Mouse (Mus musculus) C2C12 (cell line): ENCODE measurements around the gene Gm10306. TPM values are rescaled to one million over a fixed set of nuclear protein-coding genes. Genes with fewer than 3 reads are reported as not detected.

Experiments used
- H3K27me3 ChIP-seq: one replicate; pipeline ENCODE4 v1.6.1; 2011; ENCODE audit not compliant: control insufficient read depth, insufficient read depth, insufficient read length
- H3K36me3 ChIP-seq: one replicate; pipeline ENCODE4 v1.6.1; 2011; ENCODE audit not compliant: control insufficient read depth, insufficient read depth
- H3K4me3 ChIP-seq: one replicate; pipeline ENCODE4 v1.5.1; 2011; ENCODE audit warnings: mild to moderate bottlenecking, control low read depth; ENCODE audit not compliant: poor library complexity, insufficient read depth, severe bottlenecking
- H3K79me2 ChIP-seq: one replicate; pipeline ENCODE4 v1.6.1; 2011; ENCODE audit not compliant: control insufficient read depth, insufficient read depth
- H3K79me3 ChIP-seq: one replicate; pipeline ENCODE4 v1.6.1; 2011; ENCODE audit warnings: low read depth, control low read depth
- H3ac ChIP-seq: one replicate; pipeline ENCODE3; 2011; ENCODE audit warnings: low read depth; ENCODE audit not compliant: control insufficient read depth, insufficient read length
- CEBPB ChIP-seq: IDR thresholded peaks from one replicate; pipeline ENCODE4 v1.6.1; 2011; ENCODE audit warnings: low read depth, mild to moderate bottlenecking, control low read depth, moderate library complexity
- CTCF ChIP-seq: IDR thresholded peaks from one replicate; pipeline ENCODE4 v1.5.1; 2011; ENCODE audit not compliant: control insufficient read depth, insufficient read depth, insufficient read length
- FOSL1 ChIP-seq: IDR thresholded peaks from one replicate; pipeline ENCODE4 v1.8.0; 2011; ENCODE audit warnings: mild to moderate bottlenecking, low read length; ENCODE audit not compliant: poor library complexity, insufficient read depth, severe bottlenecking
- MAX ChIP-seq: IDR thresholded peaks from one replicate; pipeline ENCODE4 v1.6.1; 2011; ENCODE audit warnings: mild to moderate bottlenecking, control low read depth
- MYOD1 ChIP-seq: IDR thresholded peaks from one replicate; pipeline ENCODE4 v1.6.1; 2011; ENCODE audit warnings: low read depth; ENCODE audit not compliant: control insufficient read depth, insufficient read length
- MYOG ChIP-seq: IDR thresholded peaks from one replicate; pipeline ENCODE4 v1.6.1; 2011; ENCODE audit not compliant: control insufficient read depth, insufficient read length; ENCODE audit errors: extremely low read depth
- USF1 ChIP-seq: IDR thresholded peaks from one replicate; pipeline ENCODE4 v1.6.1; 2011; ENCODE audit warnings: low read depth, mild to moderate bottlenecking, control low read depth, moderate library complexity
- long read RNA-seq, 2 experiments: library from polyadenylated mRNA; unstranded; transcript quantifications; one replicate each; pipeline ENCODE4 v2.0.0; 2019 to 2020
- polyA plus RNA-seq: library from polyadenylated mRNA; unstranded; fragments of >200 nt; fragmentation: generic; extraction: Trizol; gene quantifications from one replicate; pipeline ENCODE4 v1.2.1, GENCODE M21; 2012; ENCODE audit warnings: missing spikeins

Gene Gm10306
- not detected for polyA plus RNA-seq
- long read RNA-seq, experiment 1 = 0 reads
- long read RNA-seq, experiment 2 = 0 reads

GRCm38 (mm10) chr4:94556265-94557054 is at the start of gene Gm10306, which contains the start of gene Caap1:
Gene Gm10306 (plus strand): TSS chr4:94556546.
Gene Caap1 (minus strand): TSS chr4:94556796.
- Histone ChIP-seq H3K4me3 (peak within 1 kb of the TSS; percentile 92), H3K27me3 (no peaks in the 10 kb centered on the region), H3K36me3 (no peaks in the 10 kb centered on the region), H3K79me2 (peaks cover 45% of the 10 kb centered on the region), H3K79me3 (peaks cover 20% of the 10 kb centered on the region), H3ac (peak within 1 kb of the TSS; percentile 65)
- TF ChIP-seq MYOD1 (no peak), FOSL1 (no peak), MYOG (no peak), MAX (peak; percentile 56), CEBPB (no peak), USF1 (no peak)

- no peak overlapping the region for H3ac ChIP-seq
- H3K79me3 ChIP-seq = no peaks in the 10 kb centered on the region
- TF ChIP-seq CEBPB = no peak
- TF ChIP-seq MYOG = no peak
- no peak for TF ChIP-seq USF1
- TF ChIP-seq MAX = no peak
- no peak for TF ChIP-seq MYOD1
- TF ChIP-seq FOSL1 = no peak
- no peak for TF ChIP-seq CTCF
- no peaks in the 10 kb centered on the region for H3K79me2 ChIP-seq
- no peaks in the 10 kb centered on the region for H3K27me3 ChIP-seq
- no peak overlapping the region for H3K4me3 ChIP-seq
- peaks cover 10% of the 10 kb centered on the region for H3K36me3 ChIP-seq
Measured at GRCm38 (mm10) chr4:94515366-94515765, 41.0 kb upstream of the Gm10306 start.

- no peak overlapping the region for H3K4me3 ChIP-seq
- H3K27me3 ChIP-seq = no peaks in the 10 kb centered on the region
- no peaks in the 10 kb centered on the region for H3K79me3 ChIP-seq
- no peak overlapping the region for H3ac ChIP-seq
- no peaks in the 10 kb centered on the region for H3K79me2 ChIP-seq
- H3K36me3 ChIP-seq = peaks cover 3% of the 10 kb centered on the region
- TF ChIP-seq CTCF (peak; percentile 15), CEBPB (no peak)
Measured at GRCm38 (mm10) chr4:94517631-94518030, 38.7 kb upstream of the Gm10306 start.

GRCm38 (mm10) chr4:94523321-94523720 is 33.0 kb upstream of the Gm10306 start:
- TF ChIP-seq FOSL1 (no peak), CTCF (no peak), MAX (no peak), CEBPB (no peak), USF1 (no peak), MYOD1 (no peak)
- H3ac ChIP-seq = no peak overlapping the region

GRCm38 (mm10) chr4:94529448-94529847 is 26.9 kb upstream of the Gm10306 start:
- H3ac ChIP-seq = no peak overlapping the region
- H3K4me3 ChIP-seq = no peak overlapping the region
- H3K79me3 ChIP-seq = peaks cover under 1% of the 10 kb centered on the region
- peaks cover 6% of the 10 kb centered on the region for H3K79me2 ChIP-seq
- H3K36me3 ChIP-seq = peaks cover 14% of the 10 kb centered on the region
- TF ChIP-seq MYOD1 (no peak), FOSL1 (no peak), MAX (no peak), CEBPB (no peak), USF1 (no peak), CTCF (no peak), MYOG (no peak)
- no peaks in the 10 kb centered on the region for H3K27me3 ChIP-seq

More at GRCm38 (mm10) chr4:94523321-94523720, 33.0 kb upstream of the Gm10306 start:
- no peak overlapping the region for H3K4me3 ChIP-seq
- H3K27me3 ChIP-seq = no peaks in the 10 kb centered on the region
- H3K79me2 ChIP-seq = peaks cover 6% of the 10 kb centered on the region
- peaks cover 2% of the 10 kb centered on the region for H3K79me3 ChIP-seq
- H3K36me3 ChIP-seq = peaks cover 3% of the 10 kb centered on the region

- no peaks in the 10 kb centered on the region for H3K27me3 ChIP-seq
- no peaks in the 10 kb centered on the region for H3K79me2 ChIP-seq
- H3ac ChIP-seq = no peak overlapping the region
- peaks cover 27% of the 10 kb centered on the region for H3K36me3 ChIP-seq
- H3K4me3 ChIP-seq = no peak overlapping the region
- TF ChIP-seq MYOG = no peak
- TF ChIP-seq CTCF = no peak
- no peak for TF ChIP-seq MYOD1
- no peak for TF ChIP-seq MAX
- no peak for TF ChIP-seq USF1
- TF ChIP-seq FOSL1 = no peak
- TF ChIP-seq CEBPB = no peak
- H3K79me3 ChIP-seq = no peaks in the 10 kb centered on the region
Measured at GRCm38 (mm10) chr4:94533205-94533604, 23.1 kb upstream of the Gm10306 start.
